Mouse (Mus musculus) cerebellum, adult 2 months (tissue): ENCODE measurements around the gene Alox12e.

Experiments
- CTCF ChIP-seq: fragments of 200-500 bp; IDR thresholded peaks from 2 replicates; pipeline ENCODE4 v1.5.1; 2011; ENCODE audit warnings: low read depth, mild to moderate bottlenecking, control low read depth, low read length, moderate library complexity, borderline replicate concordance; ENCODE audit not compliant: insufficient read depth
- POLR2A ChIP-seq: fragments of 200-500 bp; IDR thresholded peaks from 2 replicates; pipeline ENCODE4 v1.6.1; 2011; ENCODE audit warnings: low read length, control low read depth, borderline replicate concordance; ENCODE audit not compliant: insufficient read depth

DNA sequence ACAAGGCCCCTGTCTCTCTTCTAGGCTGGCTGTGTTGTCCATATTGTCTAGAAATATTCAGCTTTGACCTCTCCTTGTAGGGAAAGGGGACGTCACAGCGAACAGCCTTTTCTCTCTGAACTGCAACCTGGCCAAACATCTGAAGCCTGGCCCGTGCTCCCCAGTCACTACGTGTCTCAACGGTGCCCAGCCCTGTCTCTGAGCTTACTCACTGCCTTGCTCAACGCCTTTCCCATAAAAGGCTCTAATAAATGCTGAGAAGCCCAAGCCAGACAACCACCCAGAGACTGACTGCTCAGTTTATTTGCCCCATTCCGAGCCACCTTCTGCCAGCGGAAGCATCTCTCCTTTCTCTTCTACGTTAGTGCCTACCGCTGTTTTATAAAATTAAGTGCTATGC, 34.3 kb downstream of the Alox12e start:
- TF ChIP-seq CTCF (no peak), POLR2A (no peak)
